Mouse (Mus musculus) spleen, adult 2 months (tissue): Measurements from ENCODE around the gene Pvr.

ENCODE experiments used
- CTCF ChIP-seq: fragments of 200-500 bp; IDR thresholded peaks from 2 replicates; pipeline ENCODE4 v1.5.1; 2011; ENCODE audit warnings: mild to moderate bottlenecking, inconsistent platforms; ENCODE audit not compliant: insufficient read depth, insufficient read length, insufficient replicate concordance; ENCODE audit errors: extremely low read depth
- POLR2A ChIP-seq: fragments of 200-500 bp; IDR thresholded peaks from 2 replicates; pipeline ENCODE4 v1.6.1; 2011; ENCODE audit warnings: low read depth, low read length, inconsistent platforms

GRCm38 (mm10) chr7:19910421-19911291 is 10.3 kb downstream of the Pvr start:
- peak; percentile 94 for TF ChIP-seq CTCF
- TF ChIP-seq POLR2A = no peak
